Mouse (Mus musculus) small intestine, adult 2 months (tissue): ENCODE measurements around the gene Tmem234.

Experiments used
- CTCF ChIP-seq: fragments of 200-500 bp; IDR thresholded peaks from 2 replicates; pipeline ENCODE4 v1.5.1; 2012; ENCODE audit warnings: low read depth, mild to moderate bottlenecking, control low read depth, inconsistent platforms, low read length, moderate library complexity, mixed read lengths; ENCODE audit not compliant: insufficient replicate concordance, insufficient read length; ENCODE audit errors: extremely low read depth
- POLR2A ChIP-seq: fragments of 200-500 bp; IDR thresholded peaks from 2 replicates; pipeline ENCODE4 v1.6.1; 2012; ENCODE audit warnings: low read depth, mild to moderate bottlenecking, control low read depth, inconsistent platforms, low read length, moderate library complexity

- TF ChIP-seq POLR2A (no peak), CTCF (no peak)
Measured at GRCm38 (mm10) chr4:129616631-129617030, 16.2 kb downstream of the Tmem234 start.
